Comparison of ENCODE assay signal across 11 mouse cellular contexts in the genomic region with DNA sequence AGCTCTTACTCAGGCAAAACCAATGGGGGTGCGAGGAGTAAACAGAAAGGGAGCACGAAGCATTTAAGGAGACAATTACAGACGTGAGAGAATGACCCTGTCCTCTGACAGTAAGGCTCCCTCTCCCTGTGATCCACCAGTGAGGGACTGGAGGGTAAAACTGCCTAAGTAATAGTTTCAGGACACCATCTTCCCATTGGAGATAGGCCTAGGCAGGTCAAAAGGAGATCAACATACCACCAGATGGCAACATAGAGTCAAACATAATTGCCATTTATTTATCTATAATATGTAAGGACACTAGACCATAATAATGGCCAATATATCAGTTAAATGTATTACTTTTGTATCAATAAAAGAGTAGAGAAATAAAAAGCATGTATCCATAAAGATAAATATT.
DNase-seq lines count a peak whose midpoint lies in the region; ATAC-seq and TF ChIP-seq lines count a peak whose summit lies in the region.
"Had no signal": no experiment of that assay in that cellular context is flagged by ENCODE, and none has a peak within 500 bp of the region (broad histone marks: within the 10 kb centered on the region; RNA-seq: fewer than 3 reads in every experiment).

No protein-coding gene starts in this region.

- no peak overlapping the region for H3K4me2 ChIP-seq in forebrain, embryonic 13.5 days
- no peak overlapping the region for H3K4me2 ChIP-seq in forebrain, embryonic 12.5 days
- no peak overlapping the region for H3K4me2 ChIP-seq in liver, embryonic 11.5 days
- H3K4me2 ChIP-seq: embryonic facial prominence, embryonic 13.5 days had no signal

- peak; percentile 41 for DNase-seq in liver, adult 2 months (ENCODE audit: extremely low read depth, low read depth, low spot score)
- no peak for DNase-seq in liver, embryonic 11.5 days (ENCODE audit: low spot score)
- DNase-seq in MEL (ENCODE audit: low read depth, low spot score), result peak; percentile 31
- peak; percentile 12 for DNase-seq in induced T-regulatory cell, adult 2 months (ENCODE audit: low read depth)
- DNase-seq in urinary bladder, adult 18-20 months (ENCODE audit: low spot score in 2 of 2), result no peak
- DNase-seq in adrenal gland, postnatal 14 days, result no peak
- DNase-seq: heart, adult 11 months; right cerebral cortex, postnatal 25 days had no signal

- ATAC-seq in forebrain, embryonic 13.5 days, result peak; percentile 57; the same call in 1 of the 2 replicates
- ATAC-seq in forebrain, embryonic 12.5 days (ENCODE audit: low FRiP score), result no peak
- no peak for ATAC-seq in liver, embryonic 11.5 days (replicated peaks; ENCODE audit: low FRiP score)

- no peak overlapping the region for H3K4me3 ChIP-seq in forebrain, embryonic 13.5 days
- H3K4me3 ChIP-seq in forebrain, embryonic 12.5 days (replicated peaks), result no peak overlapping the region
- no peak overlapping the region for H3K4me3 ChIP-seq in liver, adult 2 months (ENCODE audit: insufficient read depth, low read depth, low read length)
- no peak overlapping the region for H3K4me3 ChIP-seq in liver, embryonic 11.5 days (ENCODE audit: low read depth, low read length)
- no peak overlapping the region for H3K4me3 ChIP-seq in MEL (ENCODE audit: control insufficient read depth in 1 of 2, insufficient read depth in 1 of 2, low read depth in 2 of 2, low read length in 2 of 2)
- H3K4me3 ChIP-seq: embryonic facial prominence, embryonic 13.5 days had no signal

- no peaks in the 10 kb centered on the region for H3K79me2 ChIP-seq in liver, adult 2 months (ENCODE audit: control insufficient read depth, insufficient read depth, low read length)
- no peaks in the 10 kb centered on the region for H3K79me2 ChIP-seq in MEL (ENCODE audit: control insufficient read depth, insufficient read depth, low read length, poor library complexity)

- no peak overlapping the region for H3K9ac ChIP-seq in forebrain, embryonic 13.5 days
- no peak overlapping the region for H3K9ac ChIP-seq in forebrain, embryonic 12.5 days
- H3K9ac ChIP-seq in liver, adult 2 months (ENCODE audit: low read depth, low read length), result no peak overlapping the region
- no peak overlapping the region for H3K9ac ChIP-seq in liver, embryonic 11.5 days (ENCODE audit: low read depth, low read length)
- H3K9ac ChIP-seq in MEL (ENCODE audit: control insufficient read depth, low read depth, low read length, poor library complexity, severe bottlenecking), result no peak overlapping the region
- H3K9ac ChIP-seq: embryonic facial prominence, embryonic 13.5 days had no signal

- no peaks in the 10 kb centered on the region for H3K9me3 ChIP-seq in forebrain, embryonic 13.5 days (replicated peaks)
- no peaks in the 10 kb centered on the region for H3K9me3 ChIP-seq in forebrain, embryonic 12.5 days
- H3K9me3 ChIP-seq in liver, embryonic 11.5 days (ENCODE audit: control insufficient read depth, low read length), result no peaks in the 10 kb centered on the region
- no peaks in the 10 kb centered on the region for H3K9me3 ChIP-seq in MEL (replicated peaks; ENCODE audit: insufficient read depth, low read length)
- H3K9me3 ChIP-seq: embryonic facial prominence, embryonic 13.5 days had no signal

- TF ChIP-seq POLR2A in liver, adult 2 months (IDR thresholded peaks at IDR 0.05; ENCODE audit: extremely low read depth, insufficient read depth, low read length), result no peak
- TF ChIP-seq POLR2A in MEL (IDR thresholded peaks at IDR 0.05; ENCODE audit: control insufficient read depth in 1 of 2, insufficient read depth in 1 of 2, low read depth in 1 of 2, low read length in 2 of 2, poor library complexity in 1 of 2), result no peak

- TF ChIP-seq RAD21 in MEL (IDR thresholded peaks at IDR 0.05; ENCODE audit: low read depth, low read length), result peak; percentile 49

- TF ChIP-seq EP300 in MEL (IDR thresholded peaks at IDR 0.05; ENCODE audit: low read depth in 1 of 2, low read length in 2 of 2), result no peak

- 46% methylated on average over 3 of the region's 3 CpGs for WGBS in forebrain, embryonic 13.5 days
- WGBS in forebrain, embryonic 12.5 days, result 51% methylated on average over 3 of the region's 3 CpGs
- WGBS in liver, adult 2 months, result 58% methylated on average over 3 of the region's 3 CpGs
- WGBS in liver, embryonic 11.5 days, result 50% methylated on average over 3 of the region's 3 CpGs

- 0 out of 2 replicates have a peak, but pooled peaks cover 3% of the 10 kb centered on the region for H3K36me3 ChIP-seq in forebrain, embryonic 13.5 days (ENCODE audit: poor library complexity, severe bottlenecking)
- no peaks in the 10 kb centered on the region for H3K36me3 ChIP-seq in forebrain, embryonic 12.5 days (replicated peaks)
- H3K36me3 ChIP-seq in liver, adult 2 months (ENCODE audit: control insufficient read depth, insufficient read depth, low read length), result no peaks in the 10 kb centered on the region
- H3K36me3 ChIP-seq in liver, embryonic 11.5 days (ENCODE audit: control insufficient read depth, insufficient read depth, low read length), result no peaks in the 10 kb centered on the region
- no peaks in the 10 kb centered on the region for H3K36me3 ChIP-seq in MEL (ENCODE audit: control insufficient read depth in 1 of 2, insufficient read depth in 2 of 2, low read length in 2 of 2)
- H3K36me3 ChIP-seq: embryonic facial prominence, embryonic 13.5 days had no signal

- H3K27ac ChIP-seq in forebrain, embryonic 13.5 days, result no peak overlapping the region
- H3K27ac ChIP-seq in forebrain, embryonic 12.5 days, result no peak overlapping the region
- no peak overlapping the region for H3K27ac ChIP-seq in liver, adult 2 months (replicated peaks; ENCODE audit: insufficient read depth, low read depth, low read length)
- no peak overlapping the region for H3K27ac ChIP-seq in liver, embryonic 11.5 days (ENCODE audit: low read depth, low read length)
- H3K27ac ChIP-seq in MEL (ENCODE audit: control insufficient read depth, low read depth, low read length), result no peak overlapping the region
- H3K27ac ChIP-seq: embryonic facial prominence, embryonic 13.5 days had no signal

- H3K27me3 ChIP-seq in forebrain, embryonic 13.5 days, result no peaks in the 10 kb centered on the region
- no peaks in the 10 kb centered on the region for H3K27me3 ChIP-seq in forebrain, embryonic 12.5 days
- H3K27me3 ChIP-seq in liver, adult 2 months (ENCODE audit: control insufficient read depth, insufficient read depth, low read length), result no peaks in the 10 kb centered on the region
- H3K27me3 ChIP-seq in liver, embryonic 11.5 days (replicated peaks; ENCODE audit: control insufficient read depth, insufficient read depth, low read length), result no peaks in the 10 kb centered on the region
- H3K27me3 ChIP-seq in MEL (ENCODE audit: control insufficient read depth in 1 of 2, insufficient read depth in 2 of 2, low read length in 2 of 2), result no peaks in the 10 kb centered on the region; a peak in 2 of 4 replicates
- H3K27me3 ChIP-seq: embryonic facial prominence, embryonic 13.5 days had no signal

- H3K4me1 ChIP-seq in forebrain, embryonic 13.5 days, result peaks cover 15% of the 10 kb centered on the region
- peaks cover 8% of the 10 kb centered on the region; the same call in 1 of the 2 replicates for H3K4me1 ChIP-seq in forebrain, embryonic 12.5 days
- H3K4me1 ChIP-seq in liver, adult 2 months (ENCODE audit: control insufficient read depth, insufficient read depth, low read length), result no peaks in the 10 kb centered on the region
- no peaks in the 10 kb centered on the region for H3K4me1 ChIP-seq in liver, embryonic 11.5 days (replicated peaks; ENCODE audit: control insufficient read depth, insufficient read depth, low read length)
- H3K4me1 ChIP-seq in MEL (ENCODE audit: control insufficient read depth in 1 of 2, insufficient read depth in 2 of 2, low read length in 2 of 2), result no peaks in the 10 kb centered on the region
- H3K4me1 ChIP-seq: embryonic facial prominence, embryonic 13.5 days had no signal

- 0 out of 2 replicates have a peak, but pooled peaks have one; percentile 5 for TF ChIP-seq CTCF in liver, adult 2 months (IDR thresholded peaks at IDR 0.05; ENCODE audit: low read depth, low read length)
- peak in 2 of 3 experiments; percentile 22 to 51; a peak in 2 of 6 replicates for TF ChIP-seq CTCF in MEL (IDR thresholded peaks at IDR 0.05 in 2 of 3, conservative IDR thresholded peaks at IDR 0.05 in 1 of 3; ENCODE audit: control insufficient read depth in 1 of 3, insufficient read depth in 1 of 3, low read depth in 2 of 3, low read length in 3 of 3, poor library complexity in 1 of 3, severe bottlenecking in 1 of 3)

TF ChIP-seq in MEL, 35 proteins besides CTCF, POLR2A, EP300 and RAD21:
- TF ChIP-seq SMC3 (IDR thresholded peaks at IDR 0.05; ENCODE audit: low read depth, low read length) (peak; percentile 72), ZC3H11A (IDR thresholded peaks at IDR 0.05; ENCODE audit: low read depth, low read length) (0 out of 2 replicates have a peak, but pooled peaks have one; percentile 5), SIN3A (IDR thresholded peaks at IDR 0.05; ENCODE audit: low read length) (no peak), USF2 (IDR thresholded peaks at IDR 0.05; ENCODE audit: borderline replicate concordance in 1 of 2, insufficient read depth in 1 of 2, low read depth in 1 of 2, low read length in 2 of 2) (no peak)

Comparison
In these comparisons a context has a peak if more than half of its experiments do, and no peak if none do; other contexts are left out.
1. DNase-seq: peak in liver, adult 2 months (single experiment), MEL (single experiment) and induced T-regulatory cell, adult 2 months (single experiment); none in liver, embryonic 11.5 days (single experiment), urinary bladder, adult 18-20 months (0 of 2) and adrenal gland, postnatal 14 days (single experiment).